Mouse (Mus musculus) heart, adult 8-10 months (tissue): ENCODE results near the gene Nkain4. TPM values are rescaled to one million over a fixed set of nuclear protein-coding genes. Genes with fewer than 3 reads are reported as not detected.

Experiments
- DNase-seq: peaks from one replicate; pipeline ENCODE4 v3.0.0; 2022; ENCODE audit warnings: low spot score
- total RNA-seq, 4 experiments: library from RNA; stranded (reverse); gene quantifications; 2 replicates each; pipeline ENCODE4 v1.2.4; 2022

The Nkain4 gene
- total RNA-seq: 10 to 100 TPM in 1 of 4 experiments, 1 to 10 TPM in 3; 6.6 to 12.0 (median 6.7) TPM

DNA sequence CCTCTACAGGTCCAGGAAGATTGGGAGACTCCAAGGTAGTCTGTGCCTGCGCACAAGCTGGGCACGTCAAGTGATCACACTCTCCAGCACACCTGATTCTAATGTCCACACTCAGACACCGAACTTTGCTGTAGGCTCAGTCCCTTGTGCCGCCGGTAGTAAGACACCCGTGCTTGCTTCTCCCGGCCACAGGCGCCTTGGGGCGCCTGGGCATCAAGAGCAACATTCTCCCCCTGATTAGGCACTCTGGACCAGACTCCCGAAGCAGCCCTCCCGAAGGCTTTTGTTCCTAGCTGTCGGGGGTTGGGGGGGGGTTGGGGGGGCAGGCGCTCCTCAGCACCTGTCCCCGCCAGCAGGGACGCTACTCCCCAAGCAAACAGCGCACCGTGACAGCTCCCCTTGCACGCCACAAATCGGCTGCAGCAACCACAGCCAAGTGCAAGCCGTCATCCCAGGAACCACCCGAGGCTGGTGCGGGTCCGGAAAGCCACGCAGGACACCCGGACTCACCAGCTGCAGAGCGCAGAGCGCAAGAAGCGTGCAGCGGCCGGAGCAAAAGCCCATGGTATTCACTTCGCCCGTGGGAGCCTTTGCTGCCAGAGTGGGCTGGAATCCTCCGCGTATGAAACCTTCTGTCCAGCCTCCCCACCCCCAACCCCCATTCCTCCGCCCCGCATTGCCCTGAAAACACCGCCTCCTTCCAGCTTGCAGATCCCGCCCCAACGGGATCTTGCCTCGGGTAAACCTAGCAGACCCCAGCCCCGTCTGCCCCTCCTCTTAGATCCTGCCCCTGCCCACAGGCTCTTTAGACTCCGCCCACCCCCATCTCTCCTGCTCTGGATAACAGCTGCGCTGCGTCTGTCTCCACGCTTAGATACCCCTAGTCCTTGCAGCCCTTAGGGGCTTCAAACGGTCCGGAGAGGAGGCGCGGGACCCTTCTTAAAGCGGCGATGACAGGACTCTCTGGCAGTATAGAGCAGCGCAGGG lies at the start of gene Nkain4:
TSS of gene Nkain4 (minus strand) at position 639 of the 987 bp plus-strand sequence.
- no peak for DNase-seq

DNA sequence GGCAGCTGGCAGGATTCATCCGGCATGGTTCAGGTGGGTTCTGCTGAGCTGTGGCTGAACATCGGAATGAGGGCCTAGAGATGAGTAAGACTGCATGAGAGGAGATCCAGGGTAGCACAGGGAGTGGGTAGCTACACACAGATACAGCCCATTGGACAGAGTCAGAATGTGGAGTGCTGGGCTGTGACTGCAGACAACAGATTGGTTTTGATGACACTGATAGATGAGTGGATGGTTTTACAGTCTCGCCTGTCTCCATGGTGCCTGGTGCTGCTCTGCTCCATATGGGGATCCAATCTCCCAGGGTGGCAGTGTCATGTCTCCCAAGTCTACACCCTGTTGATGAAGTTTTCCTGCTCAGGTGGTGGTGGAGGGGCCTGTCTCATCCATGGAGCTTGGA lies 42.4 kb upstream of the Nkain4 start:
- no peak for DNase-seq

DNA sequence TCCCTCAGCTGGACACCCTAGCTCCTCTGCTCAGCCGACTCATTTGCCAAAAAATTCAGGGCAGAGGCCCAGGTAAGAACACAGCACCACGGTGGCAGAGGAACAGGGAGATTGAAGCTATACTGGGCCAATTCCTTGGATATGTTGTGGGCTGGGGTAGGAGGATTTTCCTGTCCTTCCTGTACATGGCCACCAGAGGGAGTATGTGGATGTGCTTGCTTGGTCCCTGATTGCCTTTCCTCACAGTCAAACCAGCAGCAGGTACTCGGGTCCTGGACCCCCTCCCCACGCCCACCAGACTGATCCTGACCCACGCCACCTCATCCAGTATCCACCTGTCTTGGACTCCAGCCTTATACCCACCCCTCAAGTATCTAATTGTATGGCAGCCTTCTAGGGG lies 41.9 kb upstream of the Nkain4 start:
- DNase-seq: peak; percentile 12

DNA sequence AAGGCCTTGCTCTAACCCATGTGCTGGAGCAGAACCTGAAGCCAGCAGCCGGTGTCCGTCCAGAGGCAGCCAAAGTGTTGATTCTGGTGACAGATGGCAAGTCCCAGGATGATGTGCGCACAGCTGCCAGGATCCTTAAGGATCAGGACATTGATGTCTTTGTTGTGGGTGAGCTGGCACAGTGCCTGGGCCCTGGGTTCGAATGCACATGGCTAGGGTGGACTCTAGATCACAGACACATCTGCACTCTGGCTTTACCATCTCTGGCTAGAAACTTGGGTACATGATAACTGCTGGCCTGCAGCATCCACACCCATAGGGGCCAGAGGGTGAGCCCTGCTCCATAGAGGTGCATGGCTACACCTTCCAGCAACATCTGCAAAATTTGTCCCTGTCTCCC lies 41.0 kb upstream of the Nkain4 start:
- no peak for DNase-seq

DNA sequence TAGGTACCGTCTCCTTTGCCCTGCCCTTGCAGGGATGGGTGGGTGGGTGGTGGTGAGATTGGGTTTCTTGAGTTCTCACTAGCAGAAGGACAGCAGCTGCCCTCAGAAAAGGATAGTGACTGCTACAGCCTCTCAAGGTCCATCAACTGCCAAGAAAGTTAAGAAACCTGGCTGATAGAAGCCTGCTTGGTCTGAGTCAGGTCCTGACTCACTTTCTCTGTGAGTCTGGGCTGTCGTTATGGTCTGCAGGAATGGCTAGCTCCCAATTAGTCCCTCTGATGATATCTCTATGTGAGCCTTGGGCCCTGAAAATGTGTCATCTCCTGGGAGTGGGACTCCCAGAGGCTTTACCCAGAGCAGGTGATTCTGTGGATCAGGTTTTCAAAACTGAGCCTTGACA lies 39.9 kb upstream of the Nkain4 start:
- DNase-seq: no peak

DNA sequence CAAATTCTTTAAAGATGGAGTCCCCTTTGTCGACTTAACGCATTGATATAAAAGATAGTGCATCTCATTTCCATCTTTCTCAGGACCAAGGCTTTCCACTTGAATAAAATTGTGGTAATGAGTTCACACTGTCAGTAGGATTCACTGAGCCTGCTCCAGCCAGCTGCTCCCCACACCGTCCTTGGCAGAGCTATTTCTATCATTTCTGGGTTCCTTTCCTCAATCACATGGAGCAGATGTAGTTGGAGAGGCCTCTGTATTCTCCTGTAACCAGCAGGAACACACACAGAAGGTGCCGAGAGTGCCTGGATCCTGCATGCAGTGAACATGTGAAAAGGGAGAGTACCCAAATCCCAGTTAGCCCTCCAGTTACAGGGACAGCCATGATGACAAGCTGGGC lies 35.8 kb upstream of the Nkain4 start:
- DNase-seq: no peak

DNA sequence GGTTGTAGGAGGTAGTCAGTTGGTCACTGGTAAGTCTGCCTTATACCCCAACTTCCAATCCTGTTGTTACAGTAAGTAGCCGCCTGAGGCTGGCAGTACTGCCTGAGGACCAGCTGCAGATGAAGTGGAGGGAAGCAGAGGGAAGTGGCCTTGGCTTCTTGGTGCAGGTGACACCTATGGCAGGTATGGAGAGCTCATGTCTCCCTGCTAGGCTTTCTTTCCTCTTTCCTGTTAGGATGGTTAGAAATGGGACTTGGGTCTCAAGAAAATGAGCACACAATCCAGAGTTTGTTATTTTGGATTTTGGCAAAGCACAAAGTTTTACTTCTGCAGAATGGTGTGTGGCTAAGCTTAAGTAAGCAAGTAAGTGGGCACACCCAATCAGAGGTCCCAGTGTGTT lies 34.4 kb upstream of the Nkain4 start:
- no peak for DNase-seq

DNA sequence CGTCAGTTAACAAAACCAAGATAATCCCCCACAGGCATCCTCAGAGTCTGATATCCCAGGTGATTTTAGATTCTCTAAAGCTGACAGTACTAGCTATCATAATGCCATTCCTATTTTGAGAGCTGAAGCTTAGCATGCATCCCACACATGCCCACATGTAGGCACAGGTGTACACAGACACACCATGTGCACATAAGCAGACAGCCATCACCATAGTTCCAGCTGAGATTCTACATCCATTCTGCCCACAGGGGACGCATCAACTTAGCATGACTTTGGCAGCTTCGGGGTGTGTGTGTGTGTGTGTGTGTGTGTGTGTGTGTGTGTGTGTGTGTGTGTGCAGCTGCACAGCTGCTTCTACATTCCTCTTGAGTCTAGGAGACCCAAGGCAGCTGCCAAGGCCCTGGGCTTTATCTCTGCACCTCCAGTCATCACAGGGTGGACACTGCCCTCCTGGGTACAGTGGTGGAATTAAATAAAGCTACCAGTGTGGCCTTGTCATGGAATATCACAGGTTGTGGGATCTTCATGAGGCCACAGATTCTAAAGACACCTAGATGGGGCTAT lies 33.9 kb upstream of the Nkain4 start:
- no peak for DNase-seq

DNA sequence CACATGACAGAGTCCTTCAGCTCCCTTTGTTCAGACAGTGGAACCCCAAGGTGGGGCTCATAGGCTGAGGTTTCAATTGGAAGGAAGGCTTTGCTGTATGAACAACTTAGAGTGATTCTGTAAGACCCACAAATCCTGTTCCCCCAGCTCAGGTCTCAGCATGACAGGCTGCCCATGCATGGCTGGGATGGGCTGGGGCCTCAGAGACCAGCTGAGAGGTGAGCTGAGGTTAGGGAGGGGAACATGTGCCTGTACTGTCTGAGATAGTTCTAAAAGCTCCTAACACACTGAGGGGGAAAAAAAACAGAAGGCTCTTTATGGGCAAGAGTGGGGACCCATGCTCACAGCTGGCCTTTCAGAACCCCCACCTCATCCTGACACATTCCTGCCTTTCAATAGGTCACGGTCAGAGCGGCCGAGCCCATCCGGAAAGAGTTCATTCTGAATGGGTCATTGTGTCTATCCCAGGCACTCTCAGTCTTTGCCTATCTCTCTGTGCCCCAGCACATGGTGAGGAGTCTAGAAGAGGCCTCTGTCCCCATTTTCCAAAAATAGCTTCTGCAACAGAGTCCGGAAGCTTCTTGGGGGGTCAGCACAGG lies 33.0 kb upstream of the Nkain4 start:
- no peak for DNase-seq

DNA sequence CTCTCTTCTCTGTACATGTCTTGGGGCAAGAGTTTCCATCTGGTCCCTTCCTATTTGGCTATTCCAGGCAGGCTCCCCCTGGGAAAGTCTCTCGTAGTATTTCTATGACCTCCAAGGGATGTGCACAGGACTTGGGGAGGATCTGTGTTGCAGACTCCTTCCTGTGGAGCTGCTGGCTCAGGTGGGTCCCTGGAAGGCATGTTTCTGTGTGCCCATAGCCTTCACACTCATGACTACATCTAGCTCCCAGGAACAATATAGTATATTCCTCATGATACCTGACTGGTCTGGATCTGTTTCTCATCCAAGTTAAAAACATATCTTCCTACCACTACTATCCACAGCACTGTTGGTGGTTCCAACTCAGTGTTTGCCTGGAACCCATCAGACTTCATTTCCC lies 32.5 kb upstream of the Nkain4 start:
- no peak for DNase-seq

DNA sequence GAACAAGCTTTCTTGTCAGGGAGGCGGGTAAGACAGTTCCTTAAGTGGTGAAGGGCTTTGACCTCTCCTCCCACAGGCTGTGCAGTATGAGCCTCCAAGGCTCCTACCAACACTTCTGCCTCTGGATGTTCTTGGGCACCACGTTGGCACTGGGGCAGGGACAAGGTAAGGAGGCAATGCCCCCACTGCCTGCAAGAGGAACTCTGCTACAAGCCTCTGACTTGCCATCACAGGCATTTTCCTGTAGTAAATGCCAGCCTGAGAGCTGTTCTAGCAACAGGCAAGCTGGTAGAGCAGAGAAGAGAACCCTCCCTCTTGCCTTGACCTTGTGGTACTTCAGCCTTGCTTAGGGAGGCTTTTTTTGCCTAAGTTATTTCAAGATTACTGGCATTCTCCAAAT lies 31.9 kb upstream of the Nkain4 start, which contains the start of gene Col20a1:
TSS of gene Col20a1 (plus strand) at position 87 of the 400 bp plus-strand sequence.
- DNase-seq: no peak

DNA sequence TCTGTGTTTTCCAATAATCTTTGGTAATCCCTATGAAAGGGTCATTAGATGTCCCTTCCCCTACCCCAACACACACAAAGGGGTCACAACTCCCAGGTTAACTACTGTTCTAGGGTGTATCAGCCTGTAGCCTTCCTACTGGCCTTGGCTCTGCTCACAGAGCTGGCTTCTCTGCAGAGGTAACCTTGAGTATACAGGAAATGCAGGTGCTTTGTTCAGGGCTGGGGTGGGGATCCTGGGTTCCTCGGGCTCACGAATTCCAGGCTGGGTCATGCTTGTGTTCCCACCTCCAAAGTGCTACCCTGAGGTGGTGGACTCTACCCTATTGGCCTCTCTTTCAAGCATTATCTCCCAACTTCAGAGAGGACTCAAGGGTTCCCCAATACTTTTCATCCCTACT lies 31.1 kb upstream of the Nkain4 start:
- no peak for DNase-seq

DNA sequence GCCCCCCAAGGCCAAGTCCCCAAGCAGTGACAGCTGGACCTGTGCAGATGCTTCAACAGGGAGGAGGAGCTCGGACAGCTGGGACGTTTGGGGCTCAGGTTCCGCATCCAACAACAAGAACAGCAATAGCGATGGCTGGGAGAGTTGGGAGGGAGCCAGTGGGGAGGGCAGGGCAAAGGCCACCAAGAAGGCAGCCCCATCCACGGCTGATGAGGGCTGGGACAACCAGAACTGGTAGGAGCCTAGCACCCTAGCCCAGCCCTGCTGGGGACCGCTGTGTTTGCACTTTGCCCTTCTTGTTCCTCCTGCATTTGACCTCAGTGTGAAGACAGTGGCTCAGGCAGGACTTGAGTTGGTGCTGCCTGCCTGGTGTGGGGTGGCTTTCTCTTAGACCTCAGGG lies 26.6 kb upstream of the Nkain4 start:
- no peak for DNase-seq

DNA sequence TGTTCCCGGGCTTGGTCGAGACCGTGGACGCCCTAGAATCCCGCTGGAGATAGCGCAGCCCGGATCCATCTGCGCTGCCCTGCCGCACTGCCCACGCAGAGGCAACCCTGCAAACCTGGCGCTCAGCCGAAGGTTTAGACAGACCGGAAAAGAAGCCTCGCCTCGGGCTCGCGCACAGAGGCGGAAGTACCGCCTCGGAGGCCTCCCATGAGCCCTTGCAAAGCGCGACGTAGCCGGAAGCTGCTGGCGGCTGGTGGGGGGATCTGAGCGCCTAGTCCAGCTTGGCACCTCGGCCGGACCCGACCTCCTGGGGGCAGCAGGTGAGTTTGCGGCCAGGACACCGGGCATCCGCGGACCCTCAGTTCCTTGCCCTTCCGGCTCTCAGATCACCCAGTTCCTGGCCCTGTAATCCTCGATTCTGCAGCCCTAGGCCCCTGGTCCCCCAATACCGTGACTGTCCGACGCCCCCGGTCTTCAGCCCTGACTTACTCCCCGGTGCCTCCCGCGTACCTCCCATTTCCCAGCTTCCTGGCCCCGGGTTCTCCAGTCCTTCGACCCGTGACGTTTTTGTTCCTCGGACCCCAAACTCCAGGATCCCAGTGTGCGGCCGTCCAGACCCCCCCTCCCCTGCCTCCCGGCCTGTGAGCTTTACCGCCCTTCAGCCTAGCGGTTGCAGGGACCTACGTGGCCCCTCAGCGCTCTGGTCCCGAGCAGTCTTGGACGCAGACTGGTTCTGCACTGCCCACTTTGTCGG lies 12.7 kb upstream of the Nkain4 start, which contains the start of gene Arfgap1:
TSS of gene Arfgap1 (plus strand) at position 216 of the 754 bp plus-strand sequence.
- peak; percentile 93 for DNase-seq

DNA sequence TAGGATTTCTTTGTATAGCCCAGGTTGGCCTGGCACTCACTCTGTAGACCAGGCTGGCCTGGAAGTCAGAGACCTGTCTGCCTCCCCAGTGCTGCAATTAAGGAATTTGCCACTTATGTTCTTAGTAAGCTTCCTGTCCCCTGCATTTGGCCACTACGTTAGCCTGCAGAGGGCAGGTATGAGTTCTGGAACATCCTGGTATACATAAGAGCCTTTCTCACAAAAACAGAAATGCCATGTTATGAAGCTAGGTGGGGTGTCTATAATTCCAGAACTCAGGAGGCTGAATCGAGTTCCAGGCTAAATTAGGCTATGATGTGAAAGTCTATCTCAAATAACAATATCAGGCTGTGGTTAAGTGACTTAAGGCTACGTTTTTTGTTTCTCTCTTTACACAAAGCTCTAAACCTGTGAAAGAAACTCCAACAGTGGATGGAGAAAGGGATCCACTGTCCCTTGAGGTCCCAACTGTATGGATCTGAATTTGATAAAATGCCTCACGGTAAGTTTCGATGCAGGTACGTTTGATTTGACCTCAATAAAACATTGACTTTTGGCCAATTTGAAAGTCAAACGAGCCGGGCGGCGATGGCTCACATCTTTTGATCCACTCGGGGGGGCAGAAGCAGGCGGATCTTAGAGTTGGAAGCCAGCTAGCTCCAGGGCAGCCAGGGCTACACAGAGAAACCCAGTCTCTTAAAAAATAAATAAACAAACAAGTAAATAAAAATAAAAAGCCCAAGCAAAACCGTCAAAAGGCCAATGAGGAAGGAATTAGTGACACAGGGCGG lies 11.8 kb upstream of the Nkain4 start:
- no peak for DNase-seq

DNA sequence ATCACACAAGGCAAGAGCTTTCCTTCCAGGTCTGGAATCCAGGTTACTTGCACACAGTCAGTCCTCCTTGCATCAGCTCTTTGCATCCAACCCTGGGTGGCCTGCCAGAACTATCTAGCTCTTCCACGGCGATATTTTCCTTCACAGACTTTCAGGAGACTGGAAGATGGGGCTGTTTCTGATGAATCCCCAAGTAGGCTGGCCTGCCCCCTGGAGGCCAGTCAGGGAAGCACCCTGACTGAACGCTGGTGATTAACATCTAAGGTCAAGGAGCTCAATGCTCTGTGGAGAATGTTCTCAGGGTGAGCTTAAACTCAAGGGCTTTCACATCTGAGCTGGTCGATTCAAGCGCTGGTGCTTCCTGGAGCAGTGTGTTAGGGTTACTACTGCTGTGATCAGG lies 9.5 kb upstream of the Nkain4 start:
- DNase-seq: peak; percentile 64

DNA sequence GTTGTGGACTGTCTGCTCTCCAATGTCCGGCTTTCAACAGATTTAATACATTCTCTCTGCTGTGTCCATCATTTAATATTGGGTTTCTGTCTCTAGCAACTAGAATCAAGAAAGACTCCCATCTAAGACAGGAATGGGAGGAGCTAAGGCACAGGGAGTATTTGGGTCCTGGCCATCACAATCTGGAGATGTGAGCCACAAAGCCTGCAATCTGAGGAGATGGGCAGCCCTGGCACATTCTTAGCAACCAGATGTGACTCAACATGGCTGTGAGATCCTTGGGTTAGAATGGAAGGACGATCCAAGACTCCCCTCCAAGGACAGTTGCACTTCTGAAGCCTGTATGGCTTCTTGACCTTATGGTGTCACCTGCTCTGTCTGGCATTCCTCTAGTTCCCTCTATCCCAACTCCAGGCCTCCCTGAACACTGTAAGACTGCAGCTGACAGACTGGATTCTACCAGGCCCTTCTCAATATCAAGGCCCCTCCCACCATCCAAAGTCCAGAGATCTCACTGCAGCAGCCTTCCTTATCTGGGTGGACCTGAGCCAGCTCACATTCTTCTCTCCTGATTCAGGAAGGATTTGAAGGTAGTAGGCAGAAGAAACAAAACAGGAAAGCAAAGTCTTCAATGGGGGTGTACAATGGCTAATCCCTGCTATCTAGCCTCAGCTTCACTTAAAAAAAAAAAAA lies 8.3 kb upstream of the Nkain4 start:
- no peak for DNase-seq

DNA sequence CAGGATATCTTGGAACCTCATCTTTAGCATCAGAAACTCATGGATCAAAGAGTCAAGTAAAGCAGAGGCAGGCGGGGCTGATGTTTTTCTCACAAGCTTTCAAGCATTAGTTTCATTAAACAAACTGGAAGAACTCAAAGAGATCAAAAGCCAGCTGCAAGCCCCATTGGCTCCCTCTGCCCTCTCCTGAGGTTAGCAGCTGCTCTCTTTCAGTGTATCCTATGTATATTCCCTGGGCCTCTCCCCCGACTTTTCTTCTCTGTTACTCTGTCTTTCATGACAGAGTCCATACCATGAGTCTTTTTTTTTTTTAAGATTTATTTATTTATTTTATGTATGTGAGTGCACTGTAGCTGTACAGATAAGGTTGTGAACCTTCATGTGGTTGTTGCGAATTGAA lies 5.7 kb upstream of the Nkain4 start:
- DNase-seq: no peak

DNA sequence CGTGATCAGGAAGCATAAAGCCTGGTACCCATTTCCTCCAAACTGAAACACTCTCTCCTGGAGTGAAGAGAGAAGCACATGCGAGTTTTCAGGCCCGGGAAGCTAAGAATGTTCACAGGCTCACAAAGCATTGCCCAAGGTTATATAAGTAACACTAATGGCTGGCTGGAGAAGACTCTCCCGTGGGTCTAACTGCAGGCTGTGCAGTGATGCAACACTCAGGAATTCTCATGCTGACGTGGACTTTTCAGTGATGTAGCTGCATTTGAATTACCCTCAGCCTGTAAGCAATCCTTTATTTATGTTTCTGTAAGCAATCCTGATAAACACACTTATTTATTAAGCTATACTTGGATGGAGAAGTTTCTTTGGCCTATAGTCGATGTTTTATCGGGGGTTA lies 5.1 kb upstream of the Nkain4 start:
- DNase-seq: no peak

DNA sequence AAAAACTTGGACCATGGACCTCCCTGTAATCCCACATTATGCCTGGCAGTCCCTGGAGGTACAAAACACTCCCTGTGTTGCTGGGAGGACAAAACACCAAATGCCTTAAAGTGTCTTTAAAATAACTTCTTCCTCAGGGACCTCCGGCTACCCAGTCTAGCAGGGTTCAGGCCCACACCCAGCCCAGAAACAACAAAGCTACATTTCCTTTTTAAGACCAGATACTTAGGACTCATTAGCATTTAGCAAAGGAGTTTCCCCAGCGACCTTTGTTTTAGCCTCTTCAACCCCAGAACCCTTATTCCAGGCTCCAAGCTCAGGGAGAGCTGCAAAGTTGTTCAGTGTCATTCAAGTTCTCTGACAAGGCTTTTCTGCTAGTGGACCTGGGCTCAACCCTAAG lies 861 bp downstream of the Nkain4 start:
- DNase-seq: no peak
